Mouse (Mus musculus): ENCODE measurements around the gene Retreg3.

Retreg3 gene

DNA sequence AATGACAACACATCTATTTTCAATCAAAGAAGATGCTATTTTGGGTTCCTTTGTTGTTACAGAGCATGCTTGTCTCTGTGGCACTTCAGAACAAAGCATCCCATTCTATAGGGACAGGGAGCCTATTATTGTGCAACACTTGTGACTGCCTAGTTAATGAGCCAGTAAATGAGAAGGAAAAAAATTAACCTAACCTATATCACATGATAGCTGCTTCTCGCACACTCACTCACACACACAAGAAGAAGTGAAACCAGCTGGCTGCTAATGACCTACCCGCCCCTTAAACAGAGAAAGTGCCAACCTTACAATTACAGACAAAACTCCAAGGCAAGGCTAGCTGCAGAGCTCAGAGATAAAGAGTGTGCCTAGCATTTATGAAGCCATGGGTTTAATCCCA is 4.1 kb downstream of the Retreg3 start:
- no peak for DNase-seq

DNA sequence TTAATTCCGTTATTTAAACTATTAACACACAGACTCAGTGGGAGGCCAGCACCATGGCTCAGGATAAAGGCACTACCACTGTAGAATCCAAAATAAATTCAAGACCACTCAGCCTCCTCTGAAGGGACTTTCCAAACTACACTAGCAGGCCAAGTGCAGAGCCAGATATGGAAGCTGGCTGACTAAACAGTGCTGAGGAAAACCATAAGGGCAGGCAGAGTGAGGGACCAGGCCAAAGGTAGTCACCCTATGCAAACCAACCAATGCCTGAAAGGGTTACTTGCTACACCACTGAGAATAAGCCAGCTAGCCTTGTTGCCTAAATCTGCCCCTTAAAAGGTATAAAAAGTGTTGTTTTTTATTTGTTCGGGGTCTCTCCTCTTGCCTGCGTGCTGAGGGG is 7.5 kb downstream of the Retreg3 start:
- no peak for DNase-seq

DNA sequence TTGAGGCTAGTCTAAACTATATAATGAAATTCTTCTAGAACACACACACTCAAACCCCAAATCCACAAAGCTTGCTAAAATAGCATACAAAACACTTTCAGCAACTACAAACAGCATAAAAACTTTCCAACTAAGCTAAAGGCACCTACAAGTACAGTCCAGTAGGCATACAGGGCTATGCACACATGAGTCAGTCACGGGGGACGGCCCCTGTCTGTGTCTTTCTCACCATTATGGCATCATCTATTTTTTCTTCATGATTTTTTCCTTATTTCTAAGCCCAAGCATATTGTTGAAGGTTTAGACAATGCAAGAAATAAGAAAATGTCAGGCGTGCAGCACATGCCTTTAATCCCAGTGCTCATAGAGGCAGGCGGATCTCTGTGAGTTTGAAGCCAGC is 8.5 kb downstream of the Retreg3 start:
- no peak for DNase-seq

DNA sequence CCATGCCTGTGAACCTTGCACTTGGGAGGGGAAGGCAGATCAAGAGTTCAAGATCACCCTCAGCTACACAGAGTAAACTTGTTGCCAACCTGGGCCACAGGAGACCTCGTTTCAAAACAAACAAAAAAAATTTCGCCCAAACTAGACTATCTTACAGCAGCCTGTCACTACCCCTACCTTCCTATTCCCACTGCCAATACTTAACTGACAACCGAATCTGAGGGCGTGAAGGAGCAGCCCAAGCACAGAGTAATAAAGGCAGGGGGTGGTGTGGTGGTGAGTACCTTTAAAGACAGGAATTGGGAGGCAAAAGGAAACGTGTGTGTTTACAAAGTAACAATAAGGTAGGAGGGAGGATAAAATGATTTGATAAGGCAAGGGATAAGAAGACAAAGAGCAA is 9.0 kb downstream of the Retreg3 start:
- no peak for DNase-seq

DNA sequence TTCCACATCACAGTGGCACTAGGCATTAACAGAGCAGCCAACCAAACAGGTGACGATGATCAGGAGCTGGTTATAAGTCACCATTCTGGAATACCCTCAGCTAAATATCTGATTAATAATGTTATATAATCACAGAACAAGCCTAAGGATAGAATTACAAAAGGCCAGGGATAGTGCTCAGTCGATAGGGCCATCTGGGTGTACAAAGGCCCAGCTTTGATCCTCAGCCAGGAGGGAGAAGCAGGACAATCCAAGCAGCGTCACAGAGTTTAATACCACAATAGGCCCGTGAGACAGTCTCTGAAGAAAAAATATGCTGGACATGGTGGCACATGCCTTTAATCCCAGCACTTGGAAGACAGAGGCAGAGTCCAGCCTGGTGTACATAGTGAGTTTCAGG is 10.3 kb downstream of the Retreg3 start:
- DNase-seq, result no peak

DNA sequence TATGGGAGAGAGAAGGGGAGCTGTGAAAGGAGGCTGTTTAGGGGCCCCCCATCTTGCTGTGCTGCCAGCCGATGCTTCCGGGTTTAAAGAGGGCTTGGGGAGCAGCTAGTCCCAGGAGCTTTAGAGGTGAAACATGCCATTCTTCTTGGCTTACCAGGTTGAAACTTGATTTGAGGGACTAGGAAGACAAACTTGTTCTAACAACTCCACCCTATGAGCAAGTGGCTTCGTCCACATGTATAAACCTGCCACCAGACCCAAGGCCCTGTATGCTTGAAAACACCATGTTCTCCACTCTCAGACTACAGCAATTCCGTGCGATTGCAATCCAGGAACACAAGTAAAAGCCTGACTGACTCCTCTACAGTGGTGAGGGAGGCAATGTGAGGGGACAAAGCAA is 16.7 kb downstream of the Retreg3 start:
- DNase-seq, result no peak

DNA sequence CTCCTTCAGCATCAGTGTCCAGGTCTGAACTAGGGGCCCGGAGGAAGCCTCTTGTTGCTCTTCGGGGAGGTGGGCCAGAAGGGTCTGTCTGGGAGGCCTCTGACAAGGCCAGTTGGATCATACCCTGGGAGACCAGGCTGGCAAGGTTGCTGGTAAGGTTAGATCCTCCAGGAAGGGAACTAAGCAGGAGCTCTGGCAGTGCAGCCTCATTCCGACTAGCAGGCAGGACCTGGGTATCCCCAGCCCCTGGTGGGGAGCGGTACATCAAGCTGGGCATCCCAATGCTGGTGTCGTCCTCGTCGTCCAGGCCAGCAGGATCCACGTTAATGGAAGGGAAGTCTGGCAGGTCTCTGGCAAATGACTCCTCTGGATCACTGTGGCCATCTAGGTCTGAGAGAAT is 21.5 kb downstream of the Retreg3 start:
- DNase-seq, result no peak

DNA sequence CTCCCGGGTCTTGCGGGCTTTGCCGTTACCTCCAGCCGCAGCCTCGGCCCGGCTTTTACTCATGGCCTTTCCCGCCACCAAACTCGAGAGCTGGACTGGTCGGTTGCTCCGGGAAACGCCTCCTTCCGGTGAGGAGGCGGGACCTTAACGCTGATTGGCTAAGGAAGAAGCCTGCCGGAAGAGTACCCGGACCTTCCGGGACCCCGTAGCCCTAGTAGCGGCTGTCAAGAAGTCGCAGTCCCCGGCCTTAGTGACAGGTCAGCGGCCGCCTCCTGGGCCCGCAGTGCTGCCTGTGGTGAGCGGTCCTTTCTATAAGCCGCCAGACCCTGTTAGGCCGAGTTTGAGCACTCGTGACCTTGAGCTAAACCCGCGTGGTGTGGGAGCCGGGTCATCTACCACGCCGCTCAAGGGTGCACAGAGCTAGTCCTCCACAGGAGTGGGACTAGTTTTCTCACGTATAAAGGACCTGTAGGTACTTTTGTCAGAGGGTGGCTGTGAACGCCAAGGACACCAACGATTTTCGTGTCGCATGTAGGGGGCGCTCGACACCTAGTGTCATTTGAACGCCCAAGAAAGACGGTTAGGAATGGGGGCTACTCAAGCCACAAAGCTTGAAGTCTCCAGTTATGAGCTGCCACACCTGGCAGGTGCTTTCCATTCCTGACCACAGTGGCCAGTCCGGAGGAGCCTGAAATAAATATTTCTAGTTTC is 24.2 kb downstream of the Retreg3 start, which contains the start of gene Psmc3ip:
TSS of gene Psmc3ip (minus strand) at position 123 of the 711 bp plus-strand sequence.
- DNase-seq, result peak; percentile 97

DNA sequence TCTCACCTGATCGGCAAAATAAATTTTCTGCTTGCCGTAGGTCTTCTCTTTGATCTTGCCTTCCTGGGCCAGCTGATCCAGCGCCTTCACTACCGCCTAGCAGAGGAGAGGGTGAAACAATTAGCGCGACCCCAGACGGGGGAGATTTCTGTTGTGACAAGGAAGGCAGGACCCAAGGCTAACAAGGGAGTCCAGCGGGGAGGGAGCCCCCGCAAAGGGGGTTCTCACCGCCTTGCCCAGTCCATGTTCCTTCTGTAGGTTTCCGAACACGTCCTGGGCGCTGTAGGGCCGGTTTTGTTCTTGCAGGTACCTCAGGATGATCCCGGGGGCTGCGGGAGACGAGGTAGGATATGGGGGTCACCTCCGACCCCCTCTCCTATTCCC is 24.8 kb downstream of the Retreg3 start:
- DNase-seq, result no peak

DNA sequence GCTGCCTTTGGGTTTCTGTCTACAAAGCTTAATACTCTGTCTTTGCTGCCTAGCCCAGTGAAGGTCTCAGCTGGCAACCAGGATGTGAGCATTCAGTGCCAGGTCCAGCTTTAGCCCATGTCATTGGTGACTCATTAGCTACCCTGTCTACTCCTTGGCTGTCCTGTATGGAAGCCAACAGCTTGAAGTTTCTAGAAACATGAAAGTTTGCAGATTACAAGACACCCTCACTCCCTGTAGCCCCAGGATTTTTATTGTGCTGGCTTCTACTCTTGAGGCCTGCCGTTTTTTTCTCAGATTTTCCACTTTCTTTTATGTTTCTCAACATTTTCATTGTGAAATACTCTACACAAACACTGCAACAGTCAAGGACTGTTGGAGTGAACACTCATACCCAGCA is 29.8 kb downstream of the Retreg3 start:
- DNase-seq, result no peak

DNA sequence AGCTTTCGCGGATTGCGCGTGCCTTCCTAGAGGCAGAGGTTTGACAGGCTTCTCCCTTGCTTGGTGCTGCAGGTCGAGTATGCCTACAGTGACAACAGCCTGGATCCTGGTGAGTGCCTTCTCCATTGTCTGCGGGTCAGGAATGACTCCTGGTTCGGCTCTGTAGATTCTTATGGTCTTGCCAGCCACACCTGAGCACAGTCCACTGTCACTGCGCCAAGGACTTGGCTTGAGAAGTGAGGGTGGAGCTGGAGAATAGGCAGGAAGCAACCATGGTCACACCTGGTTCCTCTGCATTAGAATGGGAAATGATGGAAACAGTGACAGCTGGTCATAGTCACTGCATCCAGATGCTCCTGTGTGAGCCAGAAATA is 32.0 kb downstream of the Retreg3 start:
- DNase-seq, result peak; percentile 32

DNA sequence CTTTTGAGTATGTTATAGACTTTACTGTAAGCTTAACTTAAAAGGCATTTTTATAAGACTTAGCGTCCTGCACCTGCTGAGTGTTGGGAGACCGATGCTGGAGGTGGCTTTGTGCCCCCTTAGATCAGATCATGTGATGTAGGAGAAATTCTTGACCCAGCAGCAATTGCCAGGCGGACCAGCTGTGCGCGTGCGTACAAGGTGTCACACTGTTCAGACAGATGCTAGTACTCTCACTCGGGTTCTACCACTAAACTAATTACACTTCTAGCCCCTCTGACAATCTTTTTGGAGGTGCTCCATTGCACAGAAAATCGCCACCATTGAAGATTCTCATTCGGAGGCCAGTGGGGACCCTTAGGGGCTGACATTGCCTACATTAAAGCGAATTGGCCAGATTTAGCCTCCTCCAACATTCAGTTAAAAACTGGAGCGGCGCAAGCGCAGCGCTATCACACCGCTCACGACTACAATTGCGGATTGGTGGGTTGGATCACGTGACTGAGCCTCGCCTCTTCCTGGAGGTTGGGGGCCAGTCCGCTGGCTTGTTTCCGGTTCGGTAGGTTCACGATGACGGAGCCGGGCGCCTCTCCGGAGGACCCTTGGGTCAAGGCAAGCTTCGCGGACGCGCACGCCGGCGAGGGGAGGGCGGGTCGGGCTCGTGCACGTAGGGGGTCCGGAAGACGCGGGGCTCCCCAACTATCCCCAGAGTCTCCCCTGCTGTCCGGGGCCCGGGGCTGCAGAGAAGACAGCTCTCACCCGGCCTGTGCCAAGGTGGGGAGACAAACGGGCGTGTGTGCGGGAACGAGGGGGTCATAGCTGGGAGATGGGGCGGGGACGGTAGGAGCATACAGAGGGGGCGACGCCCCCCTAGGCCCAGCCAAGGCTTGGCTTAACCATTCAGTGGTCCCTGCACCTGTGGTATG is 32.7 kb downstream of the Retreg3 start, which contains the start of gene Mlx:
TSS of gene Mlx (plus strand) at position 522 of the 926 bp plus-strand sequence.
- DNase-seq, result peak; percentile 95

DNA sequence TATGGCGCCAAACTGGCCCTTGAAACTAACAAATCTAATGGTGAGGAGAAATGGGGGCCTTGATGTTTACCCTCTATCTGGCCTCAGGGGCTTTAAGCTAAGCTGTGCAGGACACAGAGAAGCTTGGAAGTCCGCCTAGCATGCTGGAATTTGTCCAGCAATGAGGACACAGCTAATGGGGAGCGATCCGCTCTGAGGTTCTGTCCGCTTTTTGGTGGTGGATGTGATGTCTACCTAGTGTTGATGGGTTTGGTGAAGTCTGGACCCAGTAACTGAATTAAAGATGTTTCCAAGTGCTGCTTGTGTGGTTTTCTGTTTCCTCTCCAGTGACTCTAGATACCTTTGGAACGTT is 33.4 kb downstream of the Retreg3 start:
- DNase-seq, result peak; percentile 40

DNA sequence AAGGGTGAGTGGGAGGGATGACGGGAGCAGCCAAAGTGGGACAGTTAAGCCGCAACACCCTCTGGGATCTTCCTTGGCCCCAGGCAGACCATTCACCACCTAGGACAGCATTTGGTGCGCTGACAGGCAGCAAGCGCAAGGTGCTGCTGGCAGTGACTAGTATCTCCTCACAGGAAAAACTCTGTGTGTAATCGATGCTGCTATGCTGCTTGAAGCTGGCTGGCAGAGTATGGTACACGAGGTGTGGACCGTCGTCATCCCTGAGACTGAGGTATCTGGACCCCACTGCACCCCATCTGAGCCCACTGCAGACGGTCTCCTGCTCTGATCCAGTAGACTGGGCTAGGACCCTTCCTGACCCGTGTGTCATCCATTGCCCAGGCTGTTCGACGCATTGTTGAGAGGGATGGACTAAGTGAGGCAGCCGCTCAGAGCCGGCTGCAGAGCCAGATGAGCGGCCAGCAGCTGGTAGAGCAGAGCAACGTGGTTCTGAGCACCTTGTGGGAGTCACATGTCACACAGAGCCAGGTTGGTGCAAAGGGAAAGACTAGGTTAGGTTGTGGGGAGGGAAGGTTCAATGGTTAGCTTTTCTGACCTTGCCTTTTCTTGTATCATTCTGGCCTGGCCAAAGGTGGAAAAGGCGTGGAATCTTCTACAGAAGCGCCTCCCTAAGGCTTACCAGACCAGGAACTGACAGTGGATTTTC is 33.9 kb downstream of the Retreg3 start:
- peak; percentile 5 for DNase-seq

DNA sequence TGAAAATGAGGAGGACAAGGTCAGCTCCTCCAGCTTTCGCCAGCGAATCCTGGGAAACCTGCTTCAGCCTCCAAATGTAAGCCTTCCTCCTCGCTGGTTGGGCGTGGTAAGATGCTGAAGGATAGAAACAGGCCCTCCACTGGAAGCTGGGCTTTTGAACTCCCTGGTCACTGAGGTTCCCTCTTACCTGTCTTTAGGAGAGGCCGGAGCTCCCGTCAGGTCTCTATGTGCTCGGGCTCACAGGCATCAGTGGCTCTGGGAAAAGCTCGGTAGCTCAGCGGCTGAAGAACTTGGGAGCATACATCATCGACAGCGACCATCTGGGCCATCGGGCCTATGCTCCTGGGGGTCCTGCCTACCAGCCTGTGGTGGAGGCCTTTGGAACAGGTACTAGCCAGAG is 34.9 kb downstream of the Retreg3 start:
- peak; percentile 9 for DNase-seq

DNA sequence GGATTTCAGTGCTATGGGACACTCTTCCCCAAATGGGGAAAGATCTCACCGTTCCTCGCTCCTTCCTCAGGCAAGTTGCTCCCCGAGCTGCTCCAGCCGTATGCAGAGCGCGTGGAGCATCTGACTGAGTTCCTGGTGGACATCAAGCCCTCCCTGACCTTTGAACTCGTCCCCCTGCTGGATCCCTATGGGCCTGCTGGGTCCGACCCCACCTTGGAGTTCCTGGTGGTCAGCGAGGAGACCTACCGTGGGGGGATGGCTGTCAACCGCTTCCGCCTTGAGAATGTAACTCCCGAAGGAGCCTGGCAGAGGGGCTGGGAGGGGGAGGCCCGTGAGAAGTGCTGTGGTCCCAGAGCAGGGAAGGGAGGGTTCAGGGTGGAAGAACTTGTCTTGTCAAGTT is 35.4 kb downstream of the Retreg3 start:
- DNase-seq, result peak; percentile 22

DNA sequence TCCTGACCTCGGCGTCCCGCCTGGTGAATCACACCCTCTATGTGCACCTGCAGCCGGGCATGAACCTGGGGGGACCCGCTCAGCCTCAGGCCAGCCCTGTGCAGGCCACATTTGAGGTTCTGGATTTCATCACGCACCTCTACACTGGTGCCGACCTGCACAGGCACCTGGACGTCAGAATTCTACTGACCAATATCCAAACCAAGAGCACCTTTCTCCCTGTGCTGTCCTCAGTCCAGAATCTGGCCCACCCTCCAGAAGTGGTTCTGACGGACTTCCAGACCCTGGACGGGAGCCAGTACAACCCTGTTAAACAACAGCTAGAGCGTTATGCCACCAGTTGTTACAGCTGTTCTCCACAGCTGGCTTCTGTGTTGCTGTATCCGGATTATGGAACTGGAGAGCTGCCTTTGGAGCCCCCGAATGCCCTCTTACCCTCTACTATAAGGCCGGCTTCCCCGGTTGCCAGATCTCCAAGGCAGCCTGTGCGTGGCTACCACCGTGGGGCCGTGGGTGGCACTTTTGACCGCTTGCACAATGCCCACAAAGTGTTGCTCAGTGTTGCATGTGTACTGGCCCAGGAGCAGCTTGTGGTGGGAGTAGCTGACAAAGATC is 36.5 kb downstream of the Retreg3 start:
- DNase-seq, result peak; percentile 68

DNA sequence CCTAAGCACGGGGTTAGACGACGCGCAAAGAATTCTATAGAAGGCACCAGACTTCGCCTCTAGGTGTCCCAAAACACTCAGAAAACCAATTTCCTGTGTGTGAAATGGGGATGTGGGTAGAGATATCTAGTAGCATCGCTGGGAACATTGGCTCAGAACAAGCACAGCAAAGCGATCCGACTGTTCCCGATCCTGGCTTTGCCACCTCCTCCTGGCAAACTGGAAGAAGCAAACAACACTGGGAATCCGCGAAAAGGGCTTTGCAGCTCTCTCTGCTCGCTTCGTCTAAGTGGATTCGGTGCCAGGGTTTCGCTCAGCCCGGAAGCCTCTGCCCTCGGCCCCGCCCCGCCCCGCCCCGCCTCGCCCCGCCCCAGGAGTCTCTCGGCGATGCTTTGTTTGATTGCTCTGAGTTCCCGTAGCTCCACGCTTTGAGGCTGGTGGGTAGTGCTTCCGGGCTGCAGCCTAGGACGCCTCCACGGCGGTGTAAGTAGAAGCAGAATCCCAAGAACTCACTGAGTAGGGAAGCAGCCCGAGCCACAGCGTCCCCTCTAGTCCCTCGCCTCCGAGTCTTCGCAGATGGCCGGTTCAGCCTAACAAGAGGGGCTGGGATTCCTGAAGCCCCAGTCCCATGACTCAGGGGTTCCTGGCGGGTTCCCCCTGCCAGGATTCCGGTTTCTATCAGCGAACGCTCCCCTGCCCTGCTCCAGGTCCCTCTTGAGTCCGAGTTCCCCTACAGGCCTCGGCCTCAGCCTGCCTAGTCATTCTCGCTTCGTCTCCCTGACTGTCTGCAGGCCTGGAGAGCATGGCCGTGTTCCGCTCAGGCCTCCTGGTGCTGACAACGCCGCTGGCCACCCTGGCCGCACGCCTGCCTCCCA is 37.2 kb downstream of the Retreg3 start, which contains the start of gene Coasy:
TSS of gene Coasy (plus strand) at position 358 of the 875 bp plus-strand sequence.
- DNase-seq, result peak; percentile 91

DNA sequence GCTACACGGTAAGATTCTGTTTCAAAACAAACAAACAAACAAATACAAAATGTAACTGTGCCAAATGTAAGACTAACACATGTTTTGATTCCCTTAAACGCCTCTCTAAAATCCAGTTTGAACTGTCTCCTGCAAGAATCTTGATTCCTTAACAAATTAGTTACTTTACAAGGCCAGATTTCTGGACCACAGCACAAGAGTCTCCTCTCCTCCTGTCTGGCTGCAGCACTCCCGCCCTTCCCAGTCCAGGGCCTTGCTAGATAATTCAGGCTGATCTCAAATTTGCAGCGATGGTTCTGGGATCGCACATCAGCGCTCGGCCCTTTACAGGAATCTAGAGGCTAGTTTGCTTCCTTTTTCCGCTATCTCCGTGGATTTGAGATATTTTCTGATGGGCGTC is 38.0 kb downstream of the Retreg3 start:
- DNase-seq, result peak; percentile 40

DNA sequence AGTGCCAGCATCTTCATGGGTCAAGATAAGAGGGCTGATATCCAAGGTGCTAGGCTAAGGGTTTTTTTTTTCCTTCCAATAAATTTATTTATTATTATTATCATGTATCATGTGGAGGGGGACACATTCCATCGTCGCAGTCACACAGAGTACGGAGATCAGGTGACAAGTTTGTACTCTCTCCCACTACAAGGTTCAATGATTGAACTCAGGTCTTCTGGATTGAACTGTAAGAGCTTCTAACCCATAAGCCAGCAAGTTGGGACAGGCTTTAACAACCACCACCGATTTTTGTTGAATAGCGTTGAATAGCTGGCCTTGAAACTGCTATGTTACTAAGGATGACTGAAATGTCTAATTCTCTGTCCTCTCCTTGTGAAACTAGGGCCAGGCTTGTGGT is 39.3 kb downstream of the Retreg3 start:
- DNase-seq, result no peak

DNA sequence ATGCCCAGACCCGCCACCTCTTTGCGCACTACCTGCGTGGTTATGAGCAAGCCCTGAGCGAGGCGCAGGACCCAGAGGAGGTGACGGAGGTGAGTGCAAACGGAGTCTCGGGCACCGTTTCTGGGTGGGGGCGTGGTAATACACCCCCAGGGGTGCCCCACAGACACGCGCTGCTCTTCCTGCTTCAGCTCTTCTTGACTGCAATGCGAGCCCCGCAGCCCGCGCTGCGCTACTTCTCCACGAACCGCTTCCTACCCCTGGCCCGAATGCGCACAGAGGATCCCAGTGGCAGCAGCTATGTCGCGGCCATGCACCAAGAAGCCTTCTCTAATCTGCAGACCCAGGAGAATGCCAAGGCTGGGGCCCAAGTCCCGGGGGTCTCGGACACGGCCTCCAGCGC is 39.9 kb downstream of the Retreg3 start:
- no peak for DNase-seq

DNA sequence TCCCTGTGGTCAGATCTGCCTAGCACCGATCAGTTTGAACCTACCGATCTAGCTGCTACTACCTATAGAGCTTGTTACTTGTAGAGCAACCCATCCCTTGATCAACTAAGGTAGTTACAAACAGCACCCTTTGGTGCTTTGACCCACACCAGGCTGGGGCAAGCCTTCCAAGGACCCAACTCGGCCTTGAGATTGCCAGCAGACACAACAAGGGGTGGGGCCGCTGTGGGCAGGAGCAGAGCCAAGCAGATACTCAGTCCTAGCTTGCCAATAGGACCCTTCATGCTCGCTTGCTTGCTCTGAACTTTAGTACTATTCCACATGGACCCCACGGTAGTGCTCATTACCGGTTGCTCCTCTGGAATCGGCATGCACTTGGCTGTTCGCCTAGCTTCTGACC is 41.6 kb downstream of the Retreg3 start, which contains the start of gene Hsd17b1:
TSS of gene Hsd17b1 (plus strand) at position 291 of the 400 bp plus-strand sequence.
- no peak for DNase-seq

Data from kidney, postnatal 10 days (tissue).